In the genomic region with DNA sequence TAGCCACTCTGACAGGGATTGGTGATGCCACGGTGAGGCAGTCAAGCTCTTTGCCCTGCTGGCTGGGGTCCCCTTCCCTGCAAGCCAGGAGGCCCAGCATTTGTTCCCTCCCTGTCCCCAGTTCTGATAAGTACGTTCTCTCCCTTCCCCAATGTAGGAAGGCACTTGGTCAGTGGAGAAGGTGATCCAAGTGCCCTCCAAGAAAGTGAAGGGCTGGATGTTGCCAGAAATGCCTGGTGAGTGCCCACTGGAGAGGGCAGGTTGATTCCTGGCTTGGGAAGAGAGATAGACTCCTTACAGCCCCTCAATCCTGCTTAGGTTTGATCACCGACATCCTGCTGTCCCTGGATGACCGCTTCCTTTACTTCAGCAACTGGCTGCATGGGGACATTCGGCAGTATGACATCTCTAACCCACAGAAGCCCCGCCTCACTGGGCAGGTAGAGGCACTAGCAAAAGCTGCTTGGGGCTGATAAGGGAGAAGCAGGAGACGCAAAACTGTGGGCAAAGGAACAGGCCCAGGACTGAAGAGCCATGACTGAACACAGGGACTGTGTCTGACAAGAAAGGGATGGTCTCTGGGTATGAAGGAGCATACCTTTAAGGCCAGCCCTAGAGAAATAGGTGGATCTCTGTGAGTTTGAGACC, we compare ENCODE assay signal across 25 mouse cellular contexts. TPM values are rescaled to one million over a fixed set of nuclear protein-coding genes. Genes with fewer than 3 reads are reported as not detected.
DNase-seq lines count a peak whose midpoint lies in the region; ATAC-seq and TF ChIP-seq lines count a peak whose summit lies in the region.
"Not testable (repeated sequence)": the region's sequence is repeated elsewhere in the genome, so short reads cannot be mapped to it uniquely, and the experiment has no call there.
"Had no signal": no experiment of that assay in that cellular context is flagged by ENCODE, and none has a peak within 500 bp of the region (broad histone marks: within the 10 kb centered on the region; RNA-seq: fewer than 3 reads in every experiment).

No protein-coding gene starts in this region.

- not testable (repeated sequence) for H3K27me3 ChIP-seq in Patski; heart, embryonic 12.5 days (replicated peaks); liver, embryonic 11.5 days (replicated peaks; ENCODE audit: control insufficient read depth, insufficient read depth, low read length); liver, postnatal 0 days (ENCODE audit: insufficient read depth, low read length)

- H3K9ac ChIP-seq in heart, embryonic 12.5 days; liver, postnatal 0 days (replicated peaks): not testable (repeated sequence)
- peak overlapping the region; percentile 43; the same call in 1 of the 2 replicates for H3K9ac ChIP-seq in liver, embryonic 11.5 days (ENCODE audit: low read depth, low read length)

- not testable (repeated sequence) for TF ChIP-seq CTCF in Patski (IDR thresholded peaks at IDR 0.05); liver, postnatal 0 days (IDR thresholded peaks at IDR 0.05; ENCODE audit: low read depth)

- H3K9me3 ChIP-seq in heart, embryonic 12.5 days (replicated peaks); liver, embryonic 11.5 days (ENCODE audit: control insufficient read depth, low read length); liver, postnatal 0 days (ENCODE audit: low read length): not testable (repeated sequence)

- ATAC-seq in Patski = peak; percentile 7
- peak; percentile 92 for ATAC-seq in erythroblast, adult 5-6 weeks (replicated peaks; ENCODE audit: low FRiP score, poor library complexity, severe bottlenecking)
- peak; percentile 87 for ATAC-seq in heart, embryonic 12.5 days (ENCODE audit: insufficient number of reproducible peaks, low FRiP score)
- peak; percentile 95 for ATAC-seq in liver, embryonic 11.5 days (replicated peaks; ENCODE audit: low FRiP score)
- peak; percentile 96 for ATAC-seq in liver, postnatal 0 days

- in situ Hi-C loops in Patski (cut with MboI; ENCODE audit: low pct_unique_long_range_greater_than_20kb) = loop anchor here (5.0 kb wide), 2 partner anchors 75 to 240 kb away; no protein-coding TSS in a partner anchor

- 0 out of 2 replicates have a peak overlapping the region, but pooled peaks have one; percentile 36 for H3K27ac ChIP-seq in heart, embryonic 12.5 days (ENCODE audit: poor library complexity, severe bottlenecking)
- H3K27ac ChIP-seq in liver, embryonic 11.5 days (ENCODE audit: low read depth, low read length) = peak overlapping the region; percentile 78
- peak overlapping the region; percentile 82 for H3K27ac ChIP-seq in liver, postnatal 0 days (ENCODE audit: low read depth)

- peak; percentile 85 for TF ChIP-seq EP300 in liver, postnatal 0 days (IDR thresholded peaks at IDR 0.05; ENCODE audit: low read depth)

- CTCF ChIA-PET in Patski (lab: Charles Lee) = not testable (repeated sequence)

- not testable (repeated sequence) for DNase-seq in Patski (ENCODE audit: low read depth, low spot score); liver, embryonic 11.5 days (ENCODE audit: low spot score)
- peak; percentile 70 for DNase-seq in liver, postnatal 0 days
- DNase-seq in lung, postnatal 36 days = peak; percentile 23
- peak; percentile 41 to 50 for DNase-seq in spleen, postnatal 14 days (ENCODE audit: low spot score in 2 of 2)

- H3K4me3 ChIP-seq in heart, embryonic 12.5 days; liver, embryonic 11.5 days (ENCODE audit: low read depth, low read length); liver, postnatal 0 days (ENCODE audit: low read depth, low read length): not testable (repeated sequence)

- POLR2A ChIA-PET in Patski (lab: Charles Lee) = not testable (repeated sequence)

- not testable (repeated sequence) for H3K4me2 ChIP-seq in heart, embryonic 12.5 days
- 0 out of 2 replicates have a peak overlapping the region, but pooled peaks have one; percentile 28 for H3K4me2 ChIP-seq in liver, embryonic 11.5 days
- H3K4me2 ChIP-seq in liver, postnatal 0 days (ENCODE audit: low read depth, low read length) = peak overlapping the region; percentile 15; the same call in 1 of the 2 replicates

- WGBS in heart, embryonic 12.5 days = 77% methylated on average over 7 of the region's 7 CpGs
- 54% methylated on average over 7 of the region's 7 CpGs for WGBS in liver, embryonic 11.5 days
- 70% methylated on average over 5 of the region's 7 CpGs for WGBS in liver, postnatal 0 days (ENCODE audit: insufficient replicate concordance)

- not testable (repeated sequence) for H3K36me3 ChIP-seq in heart, embryonic 12.5 days; liver, embryonic 11.5 days (ENCODE audit: control insufficient read depth, insufficient read depth, low read length); liver, postnatal 0 days (replicated peaks; ENCODE audit: insufficient read depth, low read length)

- not testable (repeated sequence) for H3K4me1 ChIP-seq in heart, embryonic 12.5 days (replicated peaks); liver, embryonic 11.5 days (replicated peaks; ENCODE audit: control insufficient read depth, insufficient read depth, low read length); liver, postnatal 0 days (ENCODE audit: insufficient read depth)

RNA-seq across cellular contexts. Expression of a gene that starts 8.9 kb away (rescaled TPM):
- polyA plus RNA-seq in Patski (2021) = 0.36 TPM
- not detected in 2 replicates for total RNA-seq in erythroblast, adult 5-6 weeks (2015; ENCODE audit: low replicate concordance)
- total RNA-seq in erythroblast, adult 5-6 weeks (2017; ENCODE audit: low replicate concordance) = 0.43 and 4.3 TPM in 2 replicates
- polyA plus RNA-seq in heart, embryonic 12.5 days (2016; fragmentation: Nextera tagmentation; extraction: Ambion mirVana) = 0.54 and 0.76 TPM in 2 replicates
- 1.7 and 2.6 TPM in 2 replicates for polyA plus RNA-seq in liver, embryonic 11.5 days (2014; fragmentation: Nextera tagmentation; extraction: Ambion mirVana)
- 35.1 and 39.9 TPM in 2 replicates for polyA plus RNA-seq in liver, postnatal 0 days (2015; fragmentation: Nextera tagmentation; extraction: Ambion mirVana)
- total RNA-seq: CH12.LX; left cerebral cortex, postnatal 14 days had no signal
- polyA plus RNA-seq: embryonic facial prominence, embryonic 12.5 days; forebrain, embryonic 14.5 days; frontal cortex, adult 2 months; hindbrain, embryonic 11.5 days; midbrain, embryonic 14.5 days; neural tube, embryonic 11.5 days; thymus, postnatal 0 days had no signal

RNA-seq across cellular contexts. Expression of a gene that starts 43.6 kb away (rescaled TPM):
- 62.3 TPM for polyA plus RNA-seq in Patski (2021)
- 0.77 and 2.5 TPM in 2 replicates for total RNA-seq in erythroblast, adult 5-6 weeks (2015; ENCODE audit: low replicate concordance)
- 4.5 and 10.5 TPM in 2 replicates for total RNA-seq in erythroblast, adult 5-6 weeks (2017; ENCODE audit: low replicate concordance)
- 8.0 and 8.5 TPM in 2 replicates for polyA plus RNA-seq in heart, embryonic 12.5 days (2016; fragmentation: Nextera tagmentation; extraction: Ambion mirVana)
- polyA plus RNA-seq in liver, embryonic 11.5 days (2014; fragmentation: Nextera tagmentation; extraction: Ambion mirVana) = 7.7 and 8.8 TPM in 2 replicates
- polyA plus RNA-seq in liver, postnatal 0 days (2015; fragmentation: Nextera tagmentation; extraction: Ambion mirVana) = 7.5 and 8.1 TPM in 2 replicates

RNA-seq across cellular contexts. Expression of a gene that starts 59.4 kb away (rescaled TPM):
- polyA plus RNA-seq in Patski (2021) = not detected
- total RNA-seq in erythroblast, adult 5-6 weeks (2015; ENCODE audit: low replicate concordance) = not detected in 2 replicates
- not detected in 2 replicates for total RNA-seq in erythroblast, adult 5-6 weeks (2017; ENCODE audit: low replicate concordance)
- polyA plus RNA-seq in heart, embryonic 12.5 days (2016; fragmentation: Nextera tagmentation; extraction: Ambion mirVana) = not detected in 2 replicates
- polyA plus RNA-seq in liver, embryonic 11.5 days (2014; fragmentation: Nextera tagmentation; extraction: Ambion mirVana) = not detected in 2 replicates
- not detected in 2 replicates for polyA plus RNA-seq in liver, postnatal 0 days (2015; fragmentation: Nextera tagmentation; extraction: Ambion mirVana)
- total RNA-seq: adrenal gland, postnatal 25 days; CH12.LX; gastrocnemius, adult 2 months; gastrocnemius, postnatal 4 days; heart, postnatal 10 days; hindbrain, postnatal 0 days; left cerebral cortex, postnatal 14 days had no signal
- polyA plus RNA-seq: embryonic facial prominence, embryonic 12.5 days; forebrain, embryonic 14.5 days; frontal cortex, adult 2 months; hindbrain, embryonic 11.5 days; hindbrain, postnatal 0 days; kidney, embryonic 16.5 days; limb, embryonic 12.5 days; lung, embryonic 15.5 days; midbrain, embryonic 14.5 days; neural tube, embryonic 11.5 days; small intestine, adult 2 months; thymus, postnatal 0 days had no signal

Comparison
In these comparisons a context has a peak if more than half of its experiments do, and no peak if none do; other contexts are left out.
1. RNA of a gene that starts 8.9 kb away (polyA plus RNA-seq): 35.1 to 39.9 TPM in liver, postnatal 0 days; 1.7 to 2.6 TPM in liver, embryonic 11.5 days, 0.54 to 0.76 TPM in heart, embryonic 12.5 days and 0.36 TPM in Patski (single experiment); every median in the first group is over 10 times any median in the second.
2. ATAC-seq: peak in every context shown above with its lines; median percentile 96 in liver, postnatal 0 days; 95 in liver, embryonic 11.5 days; 92 in erythroblast, adult 5-6 weeks; 87 in heart, embryonic 12.5 days; 7 in Patski.
3. Peak in every context shown above with its lines, with median percentiles within 50 percentile points of each other: H3K27ac ChIP-seq.